Mouse (Mus musculus): ENCODE results near the gene Dop1b.
A peak's percentile ranks its signal among the peaks of the same experiment; 100 is the strongest.

Dop1b gene

DNA sequence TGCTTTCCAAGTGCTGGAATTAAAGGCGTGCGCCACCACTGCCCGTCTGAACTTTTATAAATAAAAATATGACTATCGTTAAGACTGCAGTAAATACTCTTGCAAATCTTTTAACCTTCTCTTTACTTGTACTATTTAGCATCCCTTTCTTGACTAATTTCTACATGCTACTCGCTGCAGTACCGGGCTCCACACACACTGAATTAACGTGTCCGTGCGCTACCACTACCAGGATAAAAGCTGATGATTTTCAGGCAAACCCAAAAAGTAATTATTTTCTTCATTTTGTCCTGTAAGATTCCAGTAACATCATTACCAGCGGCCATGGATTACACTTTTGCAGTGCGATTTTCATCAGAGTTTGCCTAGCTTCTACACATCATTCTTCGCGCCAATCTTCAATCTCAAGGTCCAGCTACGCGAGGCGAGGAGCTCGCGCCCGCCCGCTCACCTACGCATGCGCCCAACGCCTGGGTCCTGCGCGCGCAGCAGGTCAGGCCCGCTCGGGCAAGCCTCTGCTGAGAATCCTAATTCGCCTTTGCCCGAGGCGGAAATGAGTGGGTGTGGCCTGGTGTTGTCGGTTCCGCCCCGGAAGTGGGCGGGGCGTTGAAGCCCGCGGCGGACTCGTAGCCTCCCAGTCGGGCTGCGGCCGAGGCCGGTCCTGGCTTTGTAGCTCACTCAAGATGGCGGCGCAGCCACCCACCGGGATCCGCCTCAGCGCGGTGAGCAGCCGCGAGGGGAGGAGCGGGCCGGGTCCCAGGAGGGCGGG, 120.1 kb downstream of the Dop1b start, which contains the start of gene Morc3:
Morc3 (plus strand) TSS at position 495 of the 769 bp plus-strand sequence.
- peak; percentile 100 for DNase-seq

DNA sequence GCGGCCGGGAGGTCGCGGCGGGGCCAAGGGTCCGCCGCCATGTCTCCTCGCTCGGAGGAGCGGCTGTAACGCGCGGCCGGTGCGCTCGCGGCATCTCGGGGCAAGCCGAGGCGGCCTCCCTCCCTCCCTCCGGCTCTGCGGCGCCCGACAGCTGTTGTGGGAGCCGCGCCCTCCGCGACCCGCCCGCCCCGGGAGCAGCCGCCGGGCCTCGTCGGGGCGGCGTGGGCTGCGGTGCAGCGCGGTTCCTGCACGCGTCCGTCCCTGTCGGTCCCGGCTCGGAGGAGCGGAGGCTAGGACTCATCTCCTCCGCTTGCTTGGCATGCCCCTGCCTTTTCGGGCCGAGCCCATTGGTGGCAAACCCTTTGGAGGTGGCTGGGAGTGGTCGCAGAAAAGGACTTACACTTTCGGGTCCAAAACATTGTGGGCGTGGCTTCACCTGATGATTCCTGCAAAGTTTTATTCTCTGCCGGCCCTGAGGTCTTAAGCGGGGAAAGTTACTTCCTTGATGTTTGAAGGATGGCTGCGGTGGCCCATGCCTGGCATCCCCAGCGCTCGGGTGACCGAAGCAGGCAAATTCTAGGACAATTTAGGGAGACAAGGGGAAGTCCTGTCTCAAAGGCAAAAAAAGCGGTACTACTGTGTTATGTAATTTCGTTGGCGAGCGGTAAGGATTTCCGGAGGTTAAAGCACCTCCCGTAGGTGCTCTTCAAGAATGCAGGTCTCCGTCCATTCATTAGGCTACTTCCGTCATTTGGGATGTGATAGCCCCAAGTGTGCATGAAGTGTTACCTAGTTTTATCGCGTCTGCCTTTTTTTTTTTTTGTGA, 121.0 kb downstream of the Dop1b start:
- no peak for DNase-seq

DNA sequence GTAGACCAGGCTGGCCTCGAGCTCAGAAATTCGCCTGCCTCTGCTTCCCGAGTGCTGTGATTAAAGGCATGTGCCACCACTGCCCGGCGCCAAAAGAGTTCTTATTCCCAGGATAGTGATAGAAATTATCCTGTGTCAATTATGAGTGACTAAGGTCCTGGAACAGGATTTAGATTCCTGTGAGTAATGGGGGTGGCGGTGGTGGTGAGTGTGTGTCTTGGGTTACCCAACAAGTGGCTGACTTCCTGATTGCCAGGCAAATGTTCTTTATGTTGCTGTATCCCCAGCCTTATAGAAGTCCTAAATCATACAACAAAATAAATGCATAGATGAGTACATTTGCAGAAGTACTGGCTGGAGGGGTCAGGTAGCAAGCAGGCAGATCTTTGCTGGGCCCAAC, 121.8 kb downstream of the Dop1b start:
- no peak for DNase-seq

DNA sequence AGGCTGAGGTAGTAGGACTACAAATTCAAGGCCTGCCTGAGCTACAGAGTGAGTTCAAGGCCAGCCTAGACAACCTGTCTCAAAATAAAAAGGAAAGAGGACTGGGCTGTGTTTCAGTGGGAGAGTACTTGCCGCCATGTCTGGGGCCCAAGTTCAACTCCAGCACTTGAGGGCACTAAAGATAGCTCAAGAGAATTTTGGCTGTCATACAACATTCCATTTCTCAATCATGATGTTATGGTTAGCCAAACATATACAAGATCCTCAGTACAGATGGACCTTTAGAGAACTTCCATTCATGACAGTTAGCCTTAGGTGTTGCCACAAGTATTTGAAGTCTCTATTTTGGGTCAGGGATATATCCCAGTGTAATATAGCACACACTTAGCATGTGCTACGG, 122.4 kb downstream of the Dop1b start:
- no peak for DNase-seq

DNA sequence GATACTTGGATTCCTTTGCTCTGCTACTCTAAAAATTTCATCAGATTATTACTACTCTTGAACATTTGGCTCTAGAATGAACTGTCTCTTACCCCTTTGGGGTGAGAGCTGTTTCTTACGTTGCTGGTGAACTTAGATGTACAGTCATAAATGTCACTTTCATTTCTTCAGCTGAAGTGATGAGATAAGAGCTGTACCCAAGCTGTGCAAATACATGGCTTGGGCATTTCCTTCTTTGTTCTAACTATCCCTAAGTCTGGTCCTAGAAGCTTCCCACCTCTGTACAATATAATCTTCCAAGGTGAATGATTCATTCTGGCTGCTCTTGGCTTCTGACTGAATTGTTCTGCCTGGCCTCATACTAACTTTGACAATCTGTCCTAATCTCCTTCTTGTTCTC, 127.3 kb downstream of the Dop1b start:
- no peak for DNase-seq

DNA sequence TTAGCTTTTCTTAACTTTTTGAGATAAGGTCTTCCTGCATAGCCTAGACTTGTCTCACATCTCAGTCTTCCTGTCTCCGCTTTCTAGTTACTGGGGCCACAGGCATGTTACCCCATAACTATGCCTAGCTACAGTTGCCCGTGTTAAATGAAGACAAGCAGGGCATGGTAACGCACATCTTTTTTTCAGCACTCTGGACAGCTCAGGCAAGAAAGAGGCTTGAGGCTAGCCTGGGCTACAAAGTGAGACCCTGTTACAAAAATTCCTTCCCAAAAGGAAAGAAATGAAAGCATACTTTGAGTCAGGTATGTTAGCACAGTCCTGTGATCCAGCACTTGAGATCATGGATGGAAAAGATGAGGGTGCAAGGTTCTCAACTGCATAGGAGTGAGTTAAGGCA, 138.8 kb downstream of the Dop1b start:
- DNase-seq: no peak

DNA sequence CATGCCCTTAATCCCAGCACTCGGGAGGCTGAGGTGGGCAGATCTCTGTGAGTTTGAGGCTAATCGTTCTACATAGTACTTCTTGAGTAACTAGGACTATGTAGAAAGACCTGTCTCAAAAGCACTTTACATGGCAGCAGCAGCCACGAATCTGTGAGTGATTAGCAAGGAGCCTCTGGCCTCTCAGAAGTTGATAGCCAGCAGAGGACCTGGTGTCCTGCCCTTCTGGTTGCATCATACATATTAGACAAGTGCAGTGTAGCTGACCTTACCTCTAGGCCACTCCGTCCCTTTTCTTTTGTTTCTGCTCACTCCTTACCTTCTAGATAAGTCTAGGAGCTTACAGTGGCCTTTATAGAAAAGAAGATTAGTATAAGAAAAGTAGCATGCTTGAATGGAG, 148.3 kb downstream of the Dop1b start:
- DNase-seq: no peak
